Mouse (Mus musculus): Measurements from ENCODE around the gene Rnf157. TPM values are rescaled to one million over a fixed set of nuclear protein-coding genes. Genes with fewer than 3 reads are reported as not detected.

Gene Rnf157
- polyA plus RNA-seq, 1 experiment from 2014 or later: 8.6 TPM

DNA sequence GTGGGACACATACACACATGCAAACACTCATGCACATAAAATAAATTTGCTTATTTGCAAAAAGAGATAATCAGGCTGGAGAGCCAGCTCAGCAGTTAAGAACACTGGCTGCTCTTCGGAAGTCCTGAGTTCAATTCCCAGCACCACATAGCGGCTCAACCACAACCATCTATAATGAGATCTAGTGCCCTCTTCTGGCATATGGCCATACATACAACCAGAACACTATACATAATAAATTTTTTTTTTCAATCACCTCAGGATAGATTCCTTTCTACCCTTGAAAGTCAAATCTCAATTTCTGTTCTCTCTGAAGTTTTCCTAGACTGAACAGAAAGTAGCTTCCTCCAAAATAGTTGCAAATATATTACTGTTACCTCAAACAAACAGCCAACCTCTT is 107.4 kb downstream of the Rnf157 start:
- Histone ChIP-seq H3K4me1 (ENCODE audit: control insufficient read depth, insufficient read depth, low read length) (peaks cover 8% of the 10 kb centered on the region), H3K4me2 (peak overlapping the region; percentile 86), H3K36me3 (ENCODE audit: control insufficient read depth, insufficient read depth, low read length) (peaks cover 24% of the 10 kb centered on the region), H3K27me3 (ENCODE audit: control insufficient read depth, insufficient read depth, low read length) (no peaks in the 10 kb centered on the region), H3K4me3 (ENCODE audit: low read depth, low read length) (no peak overlapping the region; the same call in 1 of the 2 replicates), H3K27ac (ENCODE audit: low read depth, low read length) (no peak overlapping the region), H3K9ac (ENCODE audit: low read depth, low read length) (no peak overlapping the region), H3K9me3 (replicated peaks; ENCODE audit: control insufficient read depth, low read length) (no peaks in the 10 kb centered on the region)
- WGBS (ENCODE audit: insufficient replicate concordance): 94% methylated on average over 2 of the region's 2 CpGs
- no peak for ATAC-seq (replicated peaks; ENCODE audit: insufficient number of reproducible peaks, low FRiP score, low TSS enrichment)

- H3K4me2 ChIP-seq: no peak overlapping the region
- no peak overlapping the region for H3K9ac ChIP-seq (ENCODE audit: low read depth, low read length)
- peaks cover 31% of the 10 kb centered on the region for H3K36me3 ChIP-seq (ENCODE audit: control insufficient read depth, insufficient read depth, low read length)
- H3K4me3 ChIP-seq (ENCODE audit: low read depth, low read length): no peak overlapping the region
- no peaks in the 10 kb centered on the region for H3K9me3 ChIP-seq (replicated peaks; ENCODE audit: control insufficient read depth, low read length)
- 85% methylated on average over 6 of the region's 6 CpGs for whole genome bisulfite sequencing (ENCODE audit: insufficient replicate concordance)
- no peaks in the 10 kb centered on the region for H3K27me3 ChIP-seq (ENCODE audit: control insufficient read depth, insufficient read depth, low read length)
- 0 out of 2 replicates have a peak, but pooled peaks cover 3% of the 10 kb centered on the region for H3K4me1 ChIP-seq (ENCODE audit: control insufficient read depth, insufficient read depth, low read length)
- H3K27ac ChIP-seq (ENCODE audit: low read depth, low read length): no peak overlapping the region
- ATAC-seq (replicated peaks; ENCODE audit: insufficient number of reproducible peaks, low FRiP score, low TSS enrichment): no peak
These were observed 114.2 kb downstream of the Rnf157 start for GRCm38 (mm10) chr11:116298621-116299020.

DNA sequence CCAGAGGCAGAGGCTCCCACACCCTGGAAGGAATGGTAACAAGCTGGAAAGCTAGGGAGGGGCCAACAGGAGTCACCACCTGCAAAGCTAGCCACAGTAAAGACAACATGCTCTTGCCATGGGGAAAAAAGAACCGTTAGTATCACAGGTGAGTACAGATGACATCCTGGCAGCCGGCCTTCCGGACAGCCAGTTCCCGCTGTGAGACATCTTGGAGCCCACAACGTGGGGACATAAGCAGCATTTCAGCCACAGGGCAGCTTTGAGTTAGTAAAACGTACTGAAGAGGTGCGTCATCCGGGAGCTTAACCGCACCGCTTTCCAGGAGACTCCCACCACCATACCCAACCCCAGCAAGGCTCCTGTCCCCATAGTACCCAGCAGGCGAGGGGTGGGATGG is 114.6 kb downstream of the Rnf157 start:
- Histone ChIP-seq H3K4me2 (no peak overlapping the region), H3K27ac (ENCODE audit: low read depth, low read length) (no peak overlapping the region), H3K36me3 (ENCODE audit: control insufficient read depth, insufficient read depth, low read length) (peaks cover 28% of the 10 kb centered on the region), H3K9me3 (replicated peaks; ENCODE audit: control insufficient read depth, low read length) (no peaks in the 10 kb centered on the region), H3K4me3 (ENCODE audit: low read depth, low read length) (no peak overlapping the region), H3K4me1 (ENCODE audit: control insufficient read depth, insufficient read depth, low read length) (0 out of 2 replicates have a peak, but pooled peaks cover 3% of the 10 kb centered on the region), H3K27me3 (ENCODE audit: control insufficient read depth, insufficient read depth, low read length) (no peaks in the 10 kb centered on the region), H3K9ac (ENCODE audit: low read depth, low read length) (no peak overlapping the region)
- no peak for ATAC-seq (replicated peaks; ENCODE audit: insufficient number of reproducible peaks, low FRiP score, low TSS enrichment)
- WGBS (ENCODE audit: insufficient replicate concordance): 88% methylated on average over 11 of the region's 11 CpGs

DNA sequence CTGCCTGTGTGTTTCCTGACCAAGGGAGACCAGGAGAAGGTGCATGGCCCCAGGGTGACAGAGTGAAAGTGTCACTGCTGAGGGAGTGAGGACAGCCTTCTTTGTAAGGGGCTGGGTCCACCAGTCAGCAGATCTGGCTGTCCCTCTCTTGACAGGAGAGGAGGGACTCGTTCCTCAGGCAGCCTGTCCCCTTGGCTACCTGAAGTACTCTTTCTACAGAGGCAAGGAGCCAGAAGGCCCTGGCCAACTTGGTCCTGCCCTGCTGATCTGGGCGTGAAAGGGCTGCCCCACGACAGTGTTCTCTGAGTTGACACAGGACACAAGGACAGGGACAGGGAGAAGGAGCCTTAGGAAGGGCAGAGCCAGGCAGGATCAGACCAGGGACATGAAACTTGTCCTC is 115.8 kb downstream of the Rnf157 start:
- Histone ChIP-seq H3K36me3 (ENCODE audit: control insufficient read depth, insufficient read depth, low read length) (peaks cover 22% of the 10 kb centered on the region), H3K9ac (ENCODE audit: low read depth, low read length) (no peak overlapping the region), H3K4me1 (ENCODE audit: control insufficient read depth, insufficient read depth, low read length) (0 out of 2 replicates have a peak, but pooled peaks cover 3% of the 10 kb centered on the region), H3K27ac (ENCODE audit: low read depth, low read length) (no peak overlapping the region), H3K27me3 (ENCODE audit: control insufficient read depth, insufficient read depth, low read length) (no peaks in the 10 kb centered on the region), H3K4me3 (ENCODE audit: low read depth, low read length) (no peak overlapping the region), H3K4me2 (no peak overlapping the region), H3K9me3 (replicated peaks; ENCODE audit: control insufficient read depth, low read length) (no peaks in the 10 kb centered on the region)
- no peak for ATAC-seq (replicated peaks; ENCODE audit: insufficient number of reproducible peaks, low FRiP score, low TSS enrichment)
- 61% methylated on average over 3 of the region's 3 CpGs for WGBS (ENCODE audit: insufficient replicate concordance)

- no peak for ATAC-seq (replicated peaks; ENCODE audit: insufficient number of reproducible peaks, low FRiP score, low TSS enrichment)
- WGBS (ENCODE audit: insufficient replicate concordance): 81% methylated on average over 8 of the region's 8 CpGs
- H3K27ac ChIP-seq (ENCODE audit: low read depth, low read length): no peak overlapping the region
- no peak overlapping the region for H3K9ac ChIP-seq (ENCODE audit: low read depth, low read length)
- no peak overlapping the region for H3K4me2 ChIP-seq
- H3K27me3 ChIP-seq (ENCODE audit: control insufficient read depth, insufficient read depth, low read length): no peaks in the 10 kb centered on the region
- H3K9me3 ChIP-seq (replicated peaks; ENCODE audit: control insufficient read depth, low read length): no peaks in the 10 kb centered on the region
- no peak overlapping the region for H3K4me3 ChIP-seq (ENCODE audit: low read depth, low read length)
- 0 out of 2 replicates have a peak, but pooled peaks cover 3% of the 10 kb centered on the region for H3K4me1 ChIP-seq (ENCODE audit: control insufficient read depth, insufficient read depth, low read length)
- peaks cover 20% of the 10 kb centered on the region for H3K36me3 ChIP-seq (ENCODE audit: control insufficient read depth, insufficient read depth, low read length)
These were observed 116.6 kb downstream of the Rnf157 start for GRCm38 (mm10) chr11:116296191-116296734.

GRCm38 (mm10) chr11:116294319-116294718 is 118.5 kb downstream of the Rnf157 start:
- 30% methylated on average over 5 of the region's 5 CpGs for WGBS (ENCODE audit: insufficient replicate concordance)
- H3K27me3 ChIP-seq (ENCODE audit: control insufficient read depth, insufficient read depth, low read length): no peaks in the 10 kb centered on the region
- no peak overlapping the region for H3K27ac ChIP-seq (ENCODE audit: low read depth, low read length)
- no peak overlapping the region for H3K9ac ChIP-seq (ENCODE audit: low read depth, low read length)
- H3K4me1 ChIP-seq (ENCODE audit: control insufficient read depth, insufficient read depth, low read length): peaks cover 10% of the 10 kb centered on the region; the same call in 1 of the 2 replicates
- no peak overlapping the region for H3K4me2 ChIP-seq
- ATAC-seq (replicated peaks; ENCODE audit: insufficient number of reproducible peaks, low FRiP score, low TSS enrichment): no peak
- H3K4me3 ChIP-seq (ENCODE audit: low read depth, low read length): no peak overlapping the region
- H3K9me3 ChIP-seq (replicated peaks; ENCODE audit: control insufficient read depth, low read length): no peaks in the 10 kb centered on the region
- H3K36me3 ChIP-seq (ENCODE audit: control insufficient read depth, insufficient read depth, low read length): peaks cover 12% of the 10 kb centered on the region

GRCm38 (mm10) chr11:116293538-116294137 is 119.2 kb downstream of the Rnf157 start:
- no peaks in the 10 kb centered on the region for H3K27me3 ChIP-seq (ENCODE audit: control insufficient read depth, insufficient read depth, low read length)
- no peak overlapping the region for H3K9ac ChIP-seq (ENCODE audit: low read depth, low read length)
- peaks cover 9% of the 10 kb centered on the region for H3K36me3 ChIP-seq (ENCODE audit: control insufficient read depth, insufficient read depth, low read length)
- ATAC-seq (replicated peaks; ENCODE audit: insufficient number of reproducible peaks, low FRiP score, low TSS enrichment): no peak
- no peak overlapping the region for H3K27ac ChIP-seq (ENCODE audit: low read depth, low read length)
- peaks cover 10% of the 10 kb centered on the region; the same call in 1 of the 2 replicates for H3K4me1 ChIP-seq (ENCODE audit: control insufficient read depth, insufficient read depth, low read length)
- no peak overlapping the region for H3K4me3 ChIP-seq (ENCODE audit: low read depth, low read length)
- H3K9me3 ChIP-seq (replicated peaks; ENCODE audit: control insufficient read depth, low read length): no peaks in the 10 kb centered on the region
- no peak overlapping the region for H3K4me2 ChIP-seq
- WGBS (ENCODE audit: insufficient replicate concordance): 70% methylated on average over 12 of the region's 12 CpGs

- no peak overlapping the region for H3K4me3 ChIP-seq (ENCODE audit: low read depth, low read length)
- peaks cover 17% of the 10 kb centered on the region for H3K36me3 ChIP-seq (ENCODE audit: control insufficient read depth, insufficient read depth, low read length)
- H3K4me1 ChIP-seq (ENCODE audit: control insufficient read depth, insufficient read depth, low read length): peaks cover 12% of the 10 kb centered on the region; the same call in 1 of the 2 replicates
- no peaks in the 10 kb centered on the region for H3K9me3 ChIP-seq (replicated peaks; ENCODE audit: control insufficient read depth, low read length)
- ATAC-seq (replicated peaks; ENCODE audit: insufficient number of reproducible peaks, low FRiP score, low TSS enrichment): no peak
- H3K27me3 ChIP-seq (ENCODE audit: control insufficient read depth, insufficient read depth, low read length): no peaks in the 10 kb centered on the region
- no peak overlapping the region for H3K4me2 ChIP-seq
- WGBS (ENCODE audit: insufficient replicate concordance): 87% methylated on average over 13 of the region's 13 CpGs
- no peak overlapping the region for H3K9ac ChIP-seq (ENCODE audit: low read depth, low read length)
- H3K27ac ChIP-seq (ENCODE audit: low read depth, low read length): no peak overlapping the region
These were observed 120.4 kb downstream of the Rnf157 start for GRCm38 (mm10) chr11:116292401-116292800.

DNA sequence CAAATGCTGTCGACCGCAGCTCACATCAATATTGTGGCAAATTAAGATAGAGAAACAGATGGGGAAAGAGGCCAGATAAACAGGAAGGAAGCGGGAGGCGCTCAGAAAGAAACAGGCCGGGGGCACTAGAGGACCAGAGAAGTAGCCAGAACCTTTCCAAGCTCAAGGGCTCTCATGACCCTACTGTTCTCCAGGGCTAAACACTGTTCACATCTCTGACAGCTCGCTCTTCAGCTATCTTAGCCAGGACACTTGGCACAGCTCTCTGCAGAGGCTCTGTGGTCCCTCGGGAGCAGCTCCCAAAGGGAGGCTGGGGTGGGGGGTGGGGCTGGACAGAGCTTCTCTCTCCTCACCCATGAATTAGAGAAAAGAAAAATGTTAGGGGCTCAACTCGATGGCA is 122.3 kb downstream of the Rnf157 start:
- Histone ChIP-seq H3K4me2 (no peak overlapping the region), H3K27me3 (ENCODE audit: control insufficient read depth, insufficient read depth, low read length) (peaks cover 8% of the 10 kb centered on the region), H3K9ac (ENCODE audit: low read depth, low read length) (no peak overlapping the region), H3K27ac (ENCODE audit: low read depth, low read length) (no peak overlapping the region), H3K9me3 (replicated peaks; ENCODE audit: control insufficient read depth, low read length) (no peaks in the 10 kb centered on the region), H3K4me3 (ENCODE audit: low read depth, low read length) (no peak overlapping the region), H3K36me3 (ENCODE audit: control insufficient read depth, insufficient read depth, low read length) (peaks cover 17% of the 10 kb centered on the region), H3K4me1 (ENCODE audit: control insufficient read depth, insufficient read depth, low read length) (peaks cover 9% of the 10 kb centered on the region; the same call in 1 of the 2 replicates)
- WGBS (ENCODE audit: insufficient replicate concordance): 57% methylated on average over 8 of the region's 8 CpGs
- ATAC-seq (replicated peaks; ENCODE audit: insufficient number of reproducible peaks, low FRiP score, low TSS enrichment): no peak
